Mouse (Mus musculus) MEL (cell line): ENCODE measurements around the gene Rundc1. TPM values are rescaled to one million over a fixed set of nuclear protein-coding genes. Genes with fewer than 3 reads are reported as not detected.

Source experiments
- DNase-seq: peaks from one replicate; pipeline ENCODE4 v3.0.0; 2011; ENCODE audit warnings: low read depth, low spot score
- H3K27ac ChIP-seq: 2 replicates; pipeline ENCODE4 v1.5.1; 2012; ENCODE audit warnings: low read depth, mild to moderate bottlenecking, control low read depth, low read length, moderate library complexity; ENCODE audit not compliant: control insufficient read depth
- H3K27me3 ChIP-seq, 2 experiments: fragments of 150-350 bp in 1 of 2; sonication (generic) in 1 of 2; 2 replicates each; pipeline ENCODE4 v1.6.1; 2012; ENCODE audit warnings: low read length in 2 of 2, mild to moderate bottlenecking in 2 of 2, improper control_type of control experiment in 1 of 2, moderate library complexity in 1 of 2; ENCODE audit not compliant: insufficient read depth in 2 of 2, control insufficient read depth in 1 of 2
- H3K36me3 ChIP-seq, 2 experiments: 2 replicates each; pipeline ENCODE4 v1.6.1; 2012 to 2014; ENCODE audit warnings: low read length in 2 of 2, improper control_type of control experiment in 1 of 2, inconsistent platforms in 1 of 2, mild to moderate bottlenecking in 1 of 2; ENCODE audit not compliant: insufficient read depth in 2 of 2, control insufficient read depth in 1 of 2
- H3K4me1 ChIP-seq, 2 experiments: fragments of 150-350 bp in 1 of 2; sonication (generic) in 1 of 2; 2 replicates each; pipeline ENCODE4 v1.6.1; 2012; ENCODE audit warnings: low read length in 2 of 2, improper control_type of control experiment in 1 of 2, mild to moderate bottlenecking in 1 of 2; ENCODE audit not compliant: insufficient read depth in 2 of 2, control insufficient read depth in 1 of 2
- H3K4me3 ChIP-seq, 2 experiments: fragments of 150-350 bp in 1 of 2; sonication (generic) in 1 of 2; 2 replicates each; pipeline ENCODE4 v1.5.1; 2012; ENCODE audit warnings: low read depth in 2 of 2, low read length in 2 of 2, mild to moderate bottlenecking in 2 of 2, moderate library complexity in 2 of 2, control low read depth in 1 of 2, improper control_type of control experiment in 1 of 2; ENCODE audit not compliant: control insufficient read depth in 1 of 2, insufficient read depth in 1 of 2
- H3K79me2 ChIP-seq: 2 replicates; pipeline ENCODE4 v1.6.1; 2012; ENCODE audit warnings: mild to moderate bottlenecking, low read length, moderate library complexity; ENCODE audit not compliant: control insufficient read depth, poor library complexity, insufficient read depth
- H3K9ac ChIP-seq: 2 replicates; pipeline ENCODE4 v1.6.1; 2012; ENCODE audit warnings: low read depth, mild to moderate bottlenecking, control low read depth, low read length, moderate library complexity; ENCODE audit not compliant: control insufficient read depth, poor library complexity, severe bottlenecking
- H3K9me3 ChIP-seq: fragments of 150-350 bp; sonication (generic); replicated peaks from 2 replicates; pipeline ENCODE4 v1.6.1; 2012; ENCODE audit warnings: mild to moderate bottlenecking, low read length, improper control_type of control experiment, moderate library complexity; ENCODE audit not compliant: insufficient read depth
- BHLHE40 ChIP-seq: IDR thresholded peaks from 2 replicates; pipeline ENCODE4 v1.6.1; 2012; ENCODE audit warnings: low read depth, mild to moderate bottlenecking, inconsistent platforms, low read length, improper control_type of control experiment, borderline replicate concordance
- E2F4 ChIP-seq: IDR thresholded peaks from 2 replicates; pipeline ENCODE4 v1.6.1; 2011; ENCODE audit warnings: low read depth, low read length, improper control_type of control experiment, borderline replicate concordance
- EP300 ChIP-seq, 2 experiments: IDR thresholded peaks; 2 replicates each; pipeline ENCODE4 v1.6.1; 2011; ENCODE audit warnings: improper control_type of control experiment in 2 of 2, low read length in 2 of 2, low read depth in 1 of 2, mild to moderate bottlenecking in 1 of 2
- ETS1 ChIP-seq: IDR thresholded peaks from 2 replicates; pipeline ENCODE4 v1.6.1; 2012; ENCODE audit warnings: low read depth, mild to moderate bottlenecking, inconsistent platforms, low read length, improper control_type of control experiment, moderate library complexity
- GATA1 ChIP-seq: IDR thresholded peaks from 2 replicates; pipeline ENCODE4 v1.6.1; 2011; ENCODE audit warnings: low read depth, low read length, improper control_type of control experiment
- JUND ChIP-seq: IDR thresholded peaks from 2 replicates; pipeline ENCODE4 v1.6.1; 2011; ENCODE audit warnings: low read depth, mild to moderate bottlenecking, improper control_type of control experiment, low read length
- MAFK ChIP-seq: IDR thresholded peaks from 2 replicates; pipeline ENCODE4 v1.6.1; 2011; ENCODE audit warnings: low read depth, mild to moderate bottlenecking, low read length, improper control_type of control experiment, borderline replicate concordance
- MEF2A ChIP-seq: IDR thresholded peaks from 2 replicates; pipeline ENCODE4 v1.6.1; 2014; ENCODE audit warnings: low read depth, mild to moderate bottlenecking, inconsistent platforms, low read length, improper control_type of control experiment; ENCODE audit not compliant: poor library complexity, insufficient replicate concordance, severe bottlenecking; ENCODE audit errors: extremely low read depth
- NELFE ChIP-seq: IDR thresholded peaks from 2 replicates; pipeline ENCODE4 v1.6.1; 2011; ENCODE audit warnings: low read depth, low read length, improper control_type of control experiment
- RCOR1 ChIP-seq: IDR thresholded peaks from 2 replicates; pipeline ENCODE4 v1.6.1; 2012; ENCODE audit warnings: low read depth, mild to moderate bottlenecking, inconsistent platforms, low read length, improper control_type of control experiment
- SIN3A ChIP-seq: IDR thresholded peaks from 2 replicates; pipeline ENCODE4 v1.6.1; 2012; ENCODE audit warnings: low read length, improper control_type of control experiment, inconsistent platforms
- SMC3 ChIP-seq: IDR thresholded peaks from 2 replicates; pipeline ENCODE4 v1.6.1; 2011; ENCODE audit warnings: low read depth, low read length, improper control_type of control experiment
- TAL1 ChIP-seq: IDR thresholded peaks from 2 replicates; pipeline ENCODE4 v1.6.1; 2012; ENCODE audit warnings: mild to moderate bottlenecking, inconsistent platforms, low read length, moderate library complexity, mixed read lengths
- TBP ChIP-seq: IDR thresholded peaks from 2 replicates; pipeline ENCODE4 v1.8.0; 2011; ENCODE audit warnings: low read depth, low read length, improper control_type of control experiment
- USF1 ChIP-seq: IDR thresholded peaks from 2 replicates; pipeline ENCODE4 v1.6.1; 2014; ENCODE audit warnings: low read depth, mild to moderate bottlenecking, inconsistent platforms, low read length, improper control_type of control experiment, moderate library complexity
- ZC3H11A ChIP-seq: IDR thresholded peaks from 2 replicates; pipeline ENCODE4 v1.6.1; 2012; ENCODE audit warnings: low read depth, mild to moderate bottlenecking, inconsistent platforms, low read length, improper control_type of control experiment
- ZKSCAN1 ChIP-seq: IDR thresholded peaks from 2 replicates; pipeline ENCODE4 v1.6.1; 2012; ENCODE audit warnings: low read depth, mild to moderate bottlenecking, inconsistent platforms, low read length, improper control_type of control experiment, moderate library complexity
- ZNF384 ChIP-seq: IDR thresholded peaks from 2 replicates; pipeline ENCODE4 v1.6.1; 2012; ENCODE audit warnings: low read depth, mild to moderate bottlenecking, inconsistent platforms, low read length, improper control_type of control experiment
- polyA plus RNA-seq, 2 experiments: library from polyadenylated mRNA; stranded (reverse) in 1 of 2; unstranded in 1 of 2; fragments of >175 nt in 1 of 2; fragments of >200 nt in 1 of 2; gene quantifications; 2 replicates each; pipeline versions ENCODE4 v1.2.1 to v1.2.4; 2012; ENCODE audit warnings: low replicate concordance in 2 of 2, low read depth in 1 of 2; ENCODE audit not compliant: insufficient read length in 2 of 2, insufficient read depth in 1 of 2, missing spikeins in 1 of 2
- total RNA-seq: library from RNA; depleted of rRNA; stranded (reverse); fragments of 300-350 nt; gene quantifications from 2 replicates; pipeline ENCODE4 v1.2.3, GENCODE M21; 2012

The Rundc1 gene
- total and polyA plus RNA-seq, 3 experiments, result 9.2 to 13.1 TPM; not detected in 1

DNA sequence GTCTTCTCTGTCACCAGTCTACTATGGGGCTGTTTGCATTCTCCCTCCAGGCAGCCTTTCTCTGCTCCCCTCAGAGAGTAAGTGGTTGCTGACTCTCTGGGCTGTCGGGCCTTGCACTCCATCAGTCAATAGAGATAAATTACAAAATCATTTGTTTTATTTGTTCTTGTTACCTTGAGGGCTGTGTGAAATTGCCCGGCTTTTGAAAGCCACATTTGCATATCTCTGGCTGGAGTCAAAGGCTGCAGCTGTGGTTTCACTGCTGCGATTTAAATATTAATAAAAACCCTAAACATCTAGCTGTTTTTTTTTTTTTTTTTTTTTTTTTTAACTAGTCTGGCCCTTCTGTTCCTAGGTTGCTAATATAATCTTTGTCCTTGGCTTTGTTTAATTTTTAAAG is 58.9 kb downstream of the Rundc1 start:
- Histone ChIP-seq H3K36me3 (peaks cover 1 to 35% of the 10 kb centered on the region in 2 experiments; a peak in 3 of 4 replicates), H3K4me1 (peaks cover 10 to 29% of the 10 kb centered on the region in 2 experiments), H3K9ac (no peak overlapping the region), H3K27me3 (no peaks in the 10 kb centered on the region), H3K79me2 (no peaks in the 10 kb centered on the region), H3K9me3 (no peaks in the 10 kb centered on the region), H3K4me3 (no peak overlapping the region), H3K27ac (peak overlapping the region; percentile 86; the same call in 1 of the 2 replicates)
- peak; percentile 36 for DNase-seq
- TF ChIP-seq SIN3A (0 out of 2 replicates have a peak, but pooled peaks have one; percentile 14), RCOR1 (peak; percentile 61), USF1 (no peak), ETS1 (no peak), ZKSCAN1 (no peak), E2F4 (no peak), ZNF384 (peak; percentile 91), MAFK (no peak), BHLHE40 (no peak), MEF2A (no peak), TBP (no peak), EP300 (IDR thresholded peaks at IDR 0.05; ENCODE audit: low read depth in 1 of 2, low read length in 2 of 2) (no peak; a peak in 1 of 4 replicates), GATA1 (peak; percentile 40; the same call in 1 of the 2 replicates), ZC3H11A (no peak), SMC3 (no peak), JUND (no peak), TAL1 (no peak)

DNA sequence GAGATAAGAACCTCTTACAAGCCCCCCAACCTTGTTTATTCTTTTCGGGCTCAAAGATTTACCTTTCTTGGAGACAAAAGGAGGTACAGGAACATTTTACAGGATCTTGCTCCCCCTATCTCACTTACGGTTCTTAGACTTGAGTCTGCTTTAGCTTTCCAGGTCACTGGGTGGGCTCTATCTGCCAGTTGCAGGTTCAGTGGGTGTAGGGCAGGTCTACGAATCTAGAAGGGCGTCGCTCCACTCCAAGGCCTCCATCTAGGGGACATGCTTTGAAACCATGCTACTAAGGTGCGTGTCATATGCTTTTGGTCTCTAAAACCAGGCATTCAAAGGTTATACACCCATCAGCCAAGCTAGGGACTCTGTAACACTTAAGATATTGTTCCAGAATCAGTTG is 59.4 kb downstream of the Rundc1 start:
- Histone ChIP-seq H3K27ac (peak overlapping the region; percentile 86), H3K4me1 (peaks cover 10 to 29% of the 10 kb centered on the region in 2 experiments), H3K9ac (0 out of 2 replicates have a peak overlapping the region, but pooled peaks have one; percentile 6), H3K9me3 (no peaks in the 10 kb centered on the region), H3K4me3 (no peak overlapping the region), H3K27me3 (no peaks in the 10 kb centered on the region), H3K36me3 (peaks cover 1 to 35% of the 10 kb centered on the region in 2 experiments; a peak in 3 of 4 replicates), H3K79me2 (no peaks in the 10 kb centered on the region)
- TF ChIP-seq TAL1, result peak; percentile 58
- TF ChIP-seq NELFE, result no peak
- peak; percentile 2; the same call in 1 of the 2 replicates for TF ChIP-seq GATA1
- peak; percentile 65 for DNase-seq
